Mouse (Mus musculus) midbrain, embryonic 16.5 days (tissue): ENCODE measurements around the gene Lgals7. TPM values are rescaled to one million over a fixed set of nuclear protein-coding genes. Genes with fewer than 3 reads are reported as not detected.
A peak's percentile ranks its signal among the peaks of the same experiment; 100 is the strongest.

ENCODE experiments used
- ATAC-seq: fragments of 200-750 bp; cut with Nextera tagmentation; 2 replicates; pipeline ENCODE4 v1.8.0; 2017; ENCODE audit warnings: moderate TSS enrichment
- H3K27ac ChIP-seq: fragments of 300-500 bp; sonication (generic); 2 replicates; pipeline ENCODE4 v1.5.1; 2014; ENCODE audit warnings: mild to moderate bottlenecking, low read length, mixed read lengths
- H3K27me3 ChIP-seq: fragments of 300-500 bp; sonication (generic); 2 replicates; pipeline ENCODE4 v1.6.1; 2014; ENCODE audit warnings: low read depth, low read length, mixed read lengths; ENCODE audit not compliant: control insufficient read depth, insufficient read depth
- H3K36me3 ChIP-seq: fragments of 300-500 bp; sonication (generic); 2 replicates; pipeline ENCODE4 v1.6.1; 2014; ENCODE audit warnings: mild to moderate bottlenecking, low read length, moderate library complexity, mixed read lengths; ENCODE audit not compliant: control insufficient read depth, insufficient read depth
- H3K4me1 ChIP-seq: fragments of 300-500 bp; sonication (generic); 2 replicates; pipeline ENCODE4 v1.6.1; 2014; ENCODE audit warnings: mild to moderate bottlenecking, low read length, mixed read lengths; ENCODE audit not compliant: control insufficient read depth, insufficient read depth
- H3K4me2 ChIP-seq: fragments of 300-500 bp; sonication (generic); 2 replicates; pipeline ENCODE4 v1.6.1; 2014; ENCODE audit warnings: mild to moderate bottlenecking, low read length, mixed read lengths
- H3K4me3 ChIP-seq: fragments of 300-500 bp; sonication (generic); 2 replicates; pipeline ENCODE4 v1.5.1; 2014; ENCODE audit warnings: low read depth, mild to moderate bottlenecking, low read length, moderate library complexity, mixed read lengths
- H3K9ac ChIP-seq: fragments of 300-500 bp; sonication (generic); 2 replicates; pipeline ENCODE4 v1.6.1; 2014; ENCODE audit warnings: low read depth, low read length, mixed read lengths
- H3K9me3 ChIP-seq: fragments of 300-500 bp; sonication (generic); replicated peaks from 2 replicates; pipeline ENCODE4 v1.6.1; 2014; ENCODE audit warnings: mild to moderate bottlenecking, low read length, mixed read lengths; ENCODE audit not compliant: control insufficient read depth, poor library complexity, severe bottlenecking
- WGBS: fragments of 180-500 bp; shearing (Covaris S2); extraction: QIAGEN DNeasy Blood & Tissue Kit; methylation state at CpG from one replicate; pipeline ENCODE4 v1.1.7; 2014; 5-methylcytosine and 5-hydroxymethylcytosine counted together
- polyA plus RNA-seq: library from polyadenylated mRNA; unstranded; fragments of >200 nt; fragmentation: Nextera tagmentation; extraction: Ambion mirVana; gene quantifications from 2 replicates; pipeline ENCODE4 v1.2.1, GENCODE M21; 2015

Gene Lgals7
- polyA plus RNA-seq, 1 experiment from 2014 or later = 6.7 TPM

GRCm38 (mm10) chr7:28819571-28819970, 44.1 kb upstream of the Lgals7 start:
- Histone ChIP-seq H3K4me2 (no peak overlapping the region), H3K9me3 (no peaks in the 10 kb centered on the region), H3K36me3 (peaks cover 67% of the 10 kb centered on the region), H3K4me3 (no peak overlapping the region), H3K27me3 (no peaks in the 10 kb centered on the region), H3K4me1 (peaks cover 4% of the 10 kb centered on the region), H3K27ac (no peak overlapping the region), H3K9ac (no peak overlapping the region)
- WGBS = 80% methylated on average over 4 of the region's 4 CpGs
- ATAC-seq = no peak

GRCm38 (mm10) chr7:28820358-28821260, 43.0 kb upstream of the Lgals7 start:
- Histone ChIP-seq H3K9me3 (no peaks in the 10 kb centered on the region), H3K27me3 (no peaks in the 10 kb centered on the region), H3K9ac (no peak overlapping the region), H3K4me2 (no peak overlapping the region), H3K36me3 (peaks cover 57% of the 10 kb centered on the region), H3K27ac (peak overlapping the region; percentile 5; the same call in 1 of the 2 replicates), H3K4me1 (peaks cover 9% of the 10 kb centered on the region), H3K4me3 (no peak overlapping the region)
- 31% methylated on average over 12 of the region's 12 CpGs for WGBS
- ATAC-seq = no peak

GRCm38 (mm10) chr7:28821261-28821831, 42.3 kb upstream of the Lgals7 start:
- H3K4me1 ChIP-seq = peaks cover 12% of the 10 kb centered on the region
- H3K9me3 ChIP-seq = no peaks in the 10 kb centered on the region
- no peak overlapping the region for H3K27ac ChIP-seq
- no peak for ATAC-seq
- H3K9ac ChIP-seq = no peak overlapping the region
- no peak overlapping the region for H3K4me2 ChIP-seq
- H3K4me3 ChIP-seq = no peak overlapping the region
- H3K27me3 ChIP-seq = no peaks in the 10 kb centered on the region
- H3K36me3 ChIP-seq = peaks cover 50% of the 10 kb centered on the region
- 65% methylated on average over 10 of the region's 10 CpGs for WGBS

GRCm38 (mm10) chr7:28822556-28822955, 41.1 kb upstream of the Lgals7 start:
- no peak overlapping the region for H3K27ac ChIP-seq
- ATAC-seq = no peak
- no peaks in the 10 kb centered on the region for H3K9me3 ChIP-seq
- no peak overlapping the region for H3K4me2 ChIP-seq
- H3K4me1 ChIP-seq = peaks cover 12% of the 10 kb centered on the region
- H3K9ac ChIP-seq = no peak overlapping the region
- no peak overlapping the region for H3K4me3 ChIP-seq
- peaks cover 38% of the 10 kb centered on the region for H3K36me3 ChIP-seq
- H3K27me3 ChIP-seq = no peaks in the 10 kb centered on the region
- whole genome bisulfite sequencing = 69% methylated on average over 1 of the region's 1 CpGs

GRCm38 (mm10) chr7:28822993-28823903, 40.4 kb upstream of the Lgals7 start:
- no peak overlapping the region for H3K4me3 ChIP-seq
- H3K4me1 ChIP-seq = peaks cover 12% of the 10 kb centered on the region
- no peak overlapping the region for H3K27ac ChIP-seq
- peaks cover 35% of the 10 kb centered on the region for H3K36me3 ChIP-seq
- H3K27me3 ChIP-seq = no peaks in the 10 kb centered on the region
- no peak for ATAC-seq
- H3K4me2 ChIP-seq = no peak overlapping the region
- 58% methylated on average over 10 of the region's 10 CpGs for WGBS
- H3K9ac ChIP-seq = no peak overlapping the region
- no peaks in the 10 kb centered on the region for H3K9me3 ChIP-seq

GRCm38 (mm10) chr7:28823932-28824331, 39.7 kb upstream of the Lgals7 start:
- H3K27ac ChIP-seq = no peak overlapping the region; the same call in 1 of the 2 replicates
- H3K36me3 ChIP-seq = peaks cover 28% of the 10 kb centered on the region
- H3K27me3 ChIP-seq = no peaks in the 10 kb centered on the region
- no peak overlapping the region for H3K4me2 ChIP-seq
- ATAC-seq = no peak
- no peak overlapping the region for H3K4me3 ChIP-seq
- peaks cover 12% of the 10 kb centered on the region for H3K4me1 ChIP-seq
- H3K9ac ChIP-seq = no peak overlapping the region
- 54% methylated on average over 2 of the region's 2 CpGs for WGBS
- H3K9me3 ChIP-seq = no peaks in the 10 kb centered on the region

GRCm38 (mm10) chr7:28824941-28825685, 38.5 kb upstream of the Lgals7 start, which contains the start of gene Ech1:
Gene Ech1, plus strand, starts transcription at chr7:28825217.
- no peaks in the 10 kb centered on the region for H3K9me3 ChIP-seq
- ATAC-seq = peak; percentile 85
- H3K9ac ChIP-seq = peak within 1 kb of the TSS; percentile 69
- 2% methylated on average over 33 of the region's 33 CpGs for WGBS
- H3K27ac ChIP-seq = peak within 1 kb of the TSS; percentile 87
- H3K36me3 ChIP-seq = peaks cover 26% of the 10 kb centered on the region
- H3K4me1 ChIP-seq = peaks cover 12% of the 10 kb centered on the region
- peak within 1 kb of the TSS; percentile 52 for H3K4me3 ChIP-seq
- no peaks in the 10 kb centered on the region for H3K27me3 ChIP-seq
- peak within 1 kb of the TSS; percentile 60 for H3K4me2 ChIP-seq

- no peaks in the 10 kb centered on the region for H3K9me3 ChIP-seq
- H3K9ac ChIP-seq = peak overlapping the region; percentile 69
- H3K36me3 ChIP-seq = peaks cover 22% of the 10 kb centered on the region
- 60% methylated on average over 11 of the region's 11 CpGs for WGBS
- peak overlapping the region; percentile 52 for H3K4me3 ChIP-seq
- peak overlapping the region; percentile 87 for H3K27ac ChIP-seq
- H3K4me1 ChIP-seq = peaks cover 12% of the 10 kb centered on the region
- H3K27me3 ChIP-seq = no peaks in the 10 kb centered on the region
- H3K4me2 ChIP-seq = peak overlapping the region; percentile 60
- peak; percentile 23; the same call in 1 of the 2 replicates for ATAC-seq
These were observed 37.8 kb upstream of the Lgals7 start for GRCm38 (mm10) chr7:28825686-28826401.
